In genomic region chr17:46503847-46504638, GRCm38 (mm10) we compare ENCODE assay signal across 22 mouse cellular contexts. TPM values are rescaled to one million over a fixed set of nuclear protein-coding genes. Genes with fewer than 3 reads are reported as not detected.
DNase-seq lines count a peak whose midpoint lies in the region; ATAC-seq and TF ChIP-seq lines count a peak whose summit lies in the region.
"Had no signal": no experiment of that assay in that cellular context is flagged by ENCODE, and none has a peak within 500 bp of the region (broad histone marks: within the 10 kb centered on the region; RNA-seq: fewer than 3 reads in every experiment).

No protein-coding gene starts in this region.

- no peaks in the 10 kb centered on the region for H3K9me3 ChIP-seq in embryonic facial prominence, embryonic 13.5 days
- H3K9me3 ChIP-seq in embryonic facial prominence, embryonic 10.5 days = no peaks in the 10 kb centered on the region
- H3K9me3 ChIP-seq in ES-E14 (ENCODE audit: control insufficient read depth, insufficient read depth, low read depth, low read length) = no peaks in the 10 kb centered on the region
- H3K9me3 ChIP-seq in kidney, embryonic 14.5 days (ENCODE audit: control insufficient read depth, low read length) = no peaks in the 10 kb centered on the region
- H3K9me3 ChIP-seq: midbrain, embryonic 13.5 days had no signal

- no peaks in the 10 kb centered on the region for H3K4me1 ChIP-seq in embryonic facial prominence, embryonic 13.5 days
- H3K4me1 ChIP-seq in embryonic facial prominence, embryonic 10.5 days = peaks cover 5% of the 10 kb centered on the region; the same call in 1 of the 2 replicates
- H3K4me1 ChIP-seq in ES-E14 (ENCODE audit: control insufficient read depth in 2 of 2, insufficient read depth in 2 of 2, low read length in 2 of 2, poor library complexity in 1 of 2) = peaks cover 0 to 9% of the 10 kb centered on the region in 2 experiments; a peak in 1 of 4 replicates
- H3K4me1 ChIP-seq in kidney, embryonic 14.5 days (ENCODE audit: control insufficient read depth, insufficient read depth, low read length) = 0 out of 2 replicates have a peak, but pooled peaks cover 7% of the 10 kb centered on the region

- H3K4me2 ChIP-seq in embryonic facial prominence, embryonic 13.5 days = no peak overlapping the region
- no peak overlapping the region for H3K4me2 ChIP-seq in kidney, embryonic 14.5 days (replicated peaks; ENCODE audit: low read depth, low read length)
- H3K4me2 ChIP-seq: hindbrain, embryonic 14.5 days; liver, embryonic 11.5 days; lung, embryonic 14.5 days; midbrain, embryonic 13.5 days had no signal

- in situ Hi-C loops in ES-E14 (cut with MboI; ENCODE audit: low sequenced_read_pairs in 2 of 2, unreplicated experiment in 2 of 2) = no loop called here

- 79% methylated on average over 14 of the region's 14 CpGs for WGBS in embryonic facial prominence, embryonic 13.5 days
- 82% methylated on average over 14 of the region's 14 CpGs for WGBS in embryonic facial prominence, embryonic 10.5 days
- 47% methylated on average over 14 of the region's 14 CpGs for WGBS in kidney, embryonic 14.5 days

- DNase-seq in embryonic facial prominence, embryonic 10.5 days (ENCODE audit: low spot score) = no peak
- no peak for DNase-seq in ES-E14 (ENCODE audit: low read depth, low spot score)
- DNase-seq in kidney, postnatal 36 days = peak; percentile 94
- DNase-seq in gastrocnemius, postnatal 14 days = no peak
- DNase-seq in MN1 (ENCODE audit: low spot score) = no peak
- DNase-seq: cerebellum, postnatal 10 days; forebrain, postnatal 0 days; heart, postnatal 36 days; left cerebral cortex, postnatal 4 days; lung, embryonic 14.5 days; right cerebral cortex, postnatal 14 days had no signal

- intact Hi-C loops in gastrocnemius, postnatal 14 days (cut with DNase I; ENCODE audit: low total_unique reads) = no loop called here

- H3K36me3 ChIP-seq in embryonic facial prominence, embryonic 13.5 days = peaks cover 46% of the 10 kb centered on the region
- peaks cover 34% of the 10 kb centered on the region for H3K36me3 ChIP-seq in embryonic facial prominence, embryonic 10.5 days (replicated peaks)
- H3K36me3 ChIP-seq in ES-E14 (ENCODE audit: control insufficient read depth, insufficient read depth, low read length, poor library complexity, severe bottlenecking) = peaks cover 16% of the 10 kb centered on the region
- H3K36me3 ChIP-seq in kidney, embryonic 14.5 days (ENCODE audit: control insufficient read depth, insufficient read depth, low read length) = peaks cover 12% of the 10 kb centered on the region; the same call in 1 of the 2 replicates

- H3K9ac ChIP-seq in embryonic facial prominence, embryonic 13.5 days = peak overlapping the region; percentile 17; the same call in 1 of the 2 replicates
- peak overlapping the region; percentile 1; the same call in 1 of the 2 replicates for H3K9ac ChIP-seq in ES-E14 (ENCODE audit: insufficient read depth, low read depth, low read length, poor library complexity, severe bottlenecking)
- no peak overlapping the region for H3K9ac ChIP-seq in kidney, embryonic 14.5 days (ENCODE audit: low read depth, low read length)
- H3K9ac ChIP-seq: forebrain, postnatal 0 days; hindbrain, embryonic 14.5 days; lung, embryonic 14.5 days; midbrain, embryonic 13.5 days had no signal

- no peak for ATAC-seq in embryonic facial prominence, embryonic 13.5 days (ENCODE audit: insufficient number of reproducible peaks, insufficient read depth, low FRiP score, low TSS enrichment, low read depth)
- peak; percentile 40; the same call in 1 of the 2 replicates for ATAC-seq in kidney, embryonic 14.5 days (ENCODE audit: low FRiP score, low TSS enrichment)
- ATAC-seq in erythroblast, adult 5-6 weeks (replicated peaks; ENCODE audit: low FRiP score, poor library complexity, severe bottlenecking) = no peak
- ATAC-seq: CD4-positive, CD25-positive, alpha-beta regulatory T cell, adult 4 months; forebrain, postnatal 0 days; midbrain, embryonic 13.5 days had no signal

- no peaks in the 10 kb centered on the region for H3K27me3 ChIP-seq in embryonic facial prominence, embryonic 13.5 days
- no peaks in the 10 kb centered on the region for H3K27me3 ChIP-seq in embryonic facial prominence, embryonic 10.5 days (replicated peaks; ENCODE audit: low read depth, poor library complexity, severe bottlenecking)
- no peaks in the 10 kb centered on the region for H3K27me3 ChIP-seq in kidney, embryonic 14.5 days (ENCODE audit: control insufficient read depth, insufficient read depth, low read length)
- H3K27me3 ChIP-seq: midbrain, embryonic 13.5 days had no signal

- no peak overlapping the region for H3K4me3 ChIP-seq in embryonic facial prominence, embryonic 13.5 days
- no peak overlapping the region for H3K4me3 ChIP-seq in embryonic facial prominence, embryonic 10.5 days
- no peak overlapping the region; a peak in 1 of 4 replicates for H3K4me3 ChIP-seq in ES-E14 (ENCODE audit: insufficient read depth in 1 of 2, low read depth in 1 of 2, low read length in 2 of 2, poor library complexity in 1 of 2, severe bottlenecking in 1 of 2)
- H3K4me3 ChIP-seq in kidney, embryonic 14.5 days (ENCODE audit: low read length) = no peak overlapping the region
- H3K4me3 ChIP-seq: layer of hippocampus, adult 2 months; left cerebral cortex, adult 2 months; midbrain, embryonic 13.5 days; myocyte had no signal

- no peak overlapping the region for H3K27ac ChIP-seq in embryonic facial prominence, embryonic 13.5 days
- H3K27ac ChIP-seq in embryonic facial prominence, embryonic 10.5 days (replicated peaks) = no peak overlapping the region
- no peak overlapping the region for H3K27ac ChIP-seq in ES-E14 (ENCODE audit: insufficient read depth, low read depth, low read length, poor library complexity, severe bottlenecking)
- H3K27ac ChIP-seq in kidney, embryonic 14.5 days (ENCODE audit: low read depth, low read length) = no peak overlapping the region
- H3K27ac ChIP-seq: hindbrain, embryonic 14.5 days; layer of hippocampus, adult 2 months; left cerebral cortex, adult 2 months; macrophage; midbrain, embryonic 13.5 days had no signal

TF ChIP-seq in ES-E14, 5 proteins besides CTCF, POLR2A, EP300 and RAD21:
- TF ChIP-seq CHD2 (IDR thresholded peaks at IDR 0.05; ENCODE audit: low read depth, low read length) (no peak), HCFC1 (IDR thresholded peaks at IDR 0.05; ENCODE audit: borderline replicate concordance, insufficient read depth, low read length) (no peak), ZNF384 (IDR thresholded peaks at IDR 0.05; ENCODE audit: low read depth, low read length) (no peak), MAFK (IDR thresholded peaks at IDR 0.05; ENCODE audit: insufficient read depth, low read depth, low read length) (no peak), ZC3H11A (IDR thresholded peaks at IDR 0.05; ENCODE audit: borderline replicate concordance, low read depth, low read length) (no peak)

RNA-seq across cellular contexts. Expression of gene Dnph1, which starts 7.5 kb away (rescaled TPM):
- polyA plus RNA-seq in embryonic facial prominence, embryonic 13.5 days (2015; fragmentation: Nextera tagmentation; extraction: Ambion mirVana) = 60.8 and 63.5 TPM in 2 replicates
- 79.9 and 81.6 TPM in 2 replicates for polyA plus RNA-seq in embryonic facial prominence, embryonic 10.5 days (2016; fragmentation: Nextera tagmentation; extraction: Ambion mirVana)
- total RNA-seq in ES-E14 (2012; rRNA removed) = 44.1 and 48.2 TPM in 2 replicates
- 67.9 and 71.2 TPM in 2 replicates for polyA plus RNA-seq in kidney, embryonic 14.5 days (2014; fragmentation: Nextera tagmentation; extraction: Ambion mirVana)
- 2.7 and 3.3 TPM in 2 replicates for total RNA-seq in erythroblast, adult 5-6 weeks (2015; ENCODE audit: low replicate concordance)
- 1.5 and 4.0 TPM in 2 replicates for total RNA-seq in erythroblast, adult 5-6 weeks (2017; ENCODE audit: low replicate concordance)
- total RNA-seq in gastrocnemius, postnatal 14 days (2021) = 1 to 10 TPM; 4.8 to 6.3 TPM

RNA-seq across cellular contexts. Expression of gene Ttbk1, which starts 16.6 kb away (rescaled TPM):
- polyA plus RNA-seq in embryonic facial prominence, embryonic 13.5 days (2015; fragmentation: Nextera tagmentation; extraction: Ambion mirVana) = 0.14 and 0.27 TPM in 2 replicates
- 0.67 and 0.80 TPM in 2 replicates for polyA plus RNA-seq in embryonic facial prominence, embryonic 10.5 days (2016; fragmentation: Nextera tagmentation; extraction: Ambion mirVana)
- total RNA-seq in ES-E14 (2012; rRNA removed) = 0.98 and 1.2 TPM in 2 replicates
- polyA plus RNA-seq in kidney, embryonic 14.5 days (2014; fragmentation: Nextera tagmentation; extraction: Ambion mirVana) = 0.04 and 0.11 TPM in 2 replicates
- total RNA-seq in erythroblast, adult 5-6 weeks (2015; ENCODE audit: low replicate concordance) = not detected in 2 replicates
- total RNA-seq in erythroblast, adult 5-6 weeks (2017; ENCODE audit: low replicate concordance) = not detected in 2 replicates
- total RNA-seq in gastrocnemius, postnatal 14 days (2021) = 1 to 10 TPM; 3.3 to 4.6 TPM
- polyA plus RNA-seq: macrophage, myocyte had no signal

RNA-seq across cellular contexts. Expression of gene Cul9, which starts 42.1 kb away (rescaled TPM):
- polyA plus RNA-seq in embryonic facial prominence, embryonic 13.5 days (2015; fragmentation: Nextera tagmentation; extraction: Ambion mirVana) = 10.7 and 11.4 TPM in 2 replicates
- polyA plus RNA-seq in embryonic facial prominence, embryonic 10.5 days (2016; fragmentation: Nextera tagmentation; extraction: Ambion mirVana) = 5.2 and 6.1 TPM in 2 replicates
- total RNA-seq in ES-E14 (2012; rRNA removed) = 1.8 and 4.5 TPM in 2 replicates
- 3.0 and 4.8 TPM in 2 replicates for polyA plus RNA-seq in kidney, embryonic 14.5 days (2014; fragmentation: Nextera tagmentation; extraction: Ambion mirVana)
- total RNA-seq in erythroblast, adult 5-6 weeks (2015; ENCODE audit: low replicate concordance) = 1.3 TPM in 1 of 2 replicates, not detected in the other
- total RNA-seq in erythroblast, adult 5-6 weeks (2017; ENCODE audit: low replicate concordance) = 3.3 and 4.5 TPM in 2 replicates
- 10 to 100 TPM in 1 of 2 experiments, 1 to 10 TPM in 1; 9.5 to 11.9 TPM for total RNA-seq in gastrocnemius, postnatal 14 days (2021)

RNA-seq across cellular contexts. Expression of gene Srf, which starts 51.9 kb away (rescaled TPM):
- polyA plus RNA-seq in embryonic facial prominence, embryonic 13.5 days (2015; fragmentation: Nextera tagmentation; extraction: Ambion mirVana) = 6.3 and 8.9 TPM in 2 replicates
- polyA plus RNA-seq in embryonic facial prominence, embryonic 10.5 days (2016; fragmentation: Nextera tagmentation; extraction: Ambion mirVana) = 5.6 and 7.0 TPM in 2 replicates
- total RNA-seq in ES-E14 (2012; rRNA removed) = 65.2 and 75.6 TPM in 2 replicates
- polyA plus RNA-seq in kidney, embryonic 14.5 days (2014; fragmentation: Nextera tagmentation; extraction: Ambion mirVana) = 10.3 and 12.8 TPM in 2 replicates
- 7.3 and 11.5 TPM in 2 replicates for total RNA-seq in erythroblast, adult 5-6 weeks (2015; ENCODE audit: low replicate concordance)
- 6.0 and 7.8 TPM in 2 replicates for total RNA-seq in erythroblast, adult 5-6 weeks (2017; ENCODE audit: low replicate concordance)
- total RNA-seq in gastrocnemius, postnatal 14 days (2021) = 10 to 100 TPM; 48.7 to 66.2 TPM

Comparison
In these comparisons a context has a peak if more than half of its experiments do, and no peak if none do; other contexts are left out.
1. DNase-seq: peak in kidney, postnatal 36 days (2 of 2); none in embryonic facial prominence, embryonic 10.5 days (single experiment), ES-E14 (single experiment), gastrocnemius, postnatal 14 days (single experiment) and MN1 (single experiment).